Mouse (Mus musculus) urinary bladder, adult 2 months (tissue): ENCODE measurements around the gene Erbin. TPM values are rescaled to one million over a fixed set of nuclear protein-coding genes. Genes with fewer than 3 reads are reported as not detected.

Experiments
- DNase-seq: peaks from one replicate; pipeline ENCODE4 v3.0.0; 2022; ENCODE audit warnings: low spot score
- polyA plus RNA-seq: library from polyadenylated mRNA; depleted of rRNA; stranded (reverse); fragments of >200 nt; gene quantifications from 2 replicates; pipeline ENCODE4 v1.2.3, GENCODE M21; 2012; rRNA removed

The Erbin gene
- polyA plus RNA-seq = 30.7 and 38.8 TPM in 2 replicates

DNA sequence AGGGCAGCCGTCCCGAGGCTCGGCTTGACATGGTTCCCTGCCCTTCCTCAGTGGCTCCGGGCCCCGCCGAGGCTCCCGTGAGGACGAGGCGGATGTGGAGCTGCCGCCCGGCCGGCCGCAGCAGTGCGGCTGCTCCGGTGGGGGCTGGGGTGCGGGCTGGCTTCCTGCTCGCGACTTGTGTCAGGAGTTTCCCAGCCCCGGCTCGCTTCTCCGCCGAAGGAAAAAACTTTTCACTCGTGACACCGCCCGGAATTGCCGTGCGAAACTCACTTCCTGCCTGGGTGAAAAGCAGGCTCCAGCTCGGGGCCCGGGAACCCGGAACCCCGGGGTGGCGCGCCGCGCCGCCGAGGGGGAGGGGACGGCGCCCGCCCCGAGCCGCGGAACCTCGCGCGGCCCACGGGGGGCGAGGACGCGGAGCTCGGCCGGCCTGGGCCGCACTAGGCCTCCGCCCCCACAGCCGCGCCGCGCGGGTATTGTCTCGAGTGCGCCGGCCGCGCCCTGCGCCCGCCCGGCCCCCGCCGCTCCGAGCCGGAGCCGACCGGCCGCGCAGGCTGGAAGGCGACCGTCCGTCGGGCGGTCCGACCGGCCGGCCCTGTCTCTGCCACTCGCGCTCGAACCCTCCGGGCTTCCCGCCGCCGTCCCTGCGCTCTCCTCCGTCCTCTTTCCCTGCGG is at the start of gene Erbin:
Erbin (minus strand) TSS at position 254 of the 672 bp plus-strand sequence.
- DNase-seq = peak; percentile 79

DNA sequence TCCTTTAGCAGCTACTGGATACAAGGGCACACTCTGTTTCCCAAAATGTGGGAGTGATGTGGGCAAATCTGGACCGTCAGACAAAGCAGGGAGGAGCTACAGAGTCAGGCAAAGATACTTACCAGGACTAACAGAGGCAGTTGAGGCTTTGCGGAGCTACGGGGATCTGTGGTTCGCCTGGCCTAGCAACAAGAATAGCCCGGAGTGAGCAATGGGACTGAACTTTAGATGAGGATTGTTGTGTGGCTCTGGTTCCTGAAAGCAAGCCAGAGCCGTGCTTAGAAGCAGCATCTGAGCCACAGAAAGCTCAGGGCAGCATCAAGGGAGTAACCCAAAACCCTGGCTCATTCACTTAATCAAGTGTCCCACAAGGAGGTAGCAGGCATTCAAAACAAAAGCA is 49.6 kb upstream of the Erbin start:
- DNase-seq = no peak

DNA sequence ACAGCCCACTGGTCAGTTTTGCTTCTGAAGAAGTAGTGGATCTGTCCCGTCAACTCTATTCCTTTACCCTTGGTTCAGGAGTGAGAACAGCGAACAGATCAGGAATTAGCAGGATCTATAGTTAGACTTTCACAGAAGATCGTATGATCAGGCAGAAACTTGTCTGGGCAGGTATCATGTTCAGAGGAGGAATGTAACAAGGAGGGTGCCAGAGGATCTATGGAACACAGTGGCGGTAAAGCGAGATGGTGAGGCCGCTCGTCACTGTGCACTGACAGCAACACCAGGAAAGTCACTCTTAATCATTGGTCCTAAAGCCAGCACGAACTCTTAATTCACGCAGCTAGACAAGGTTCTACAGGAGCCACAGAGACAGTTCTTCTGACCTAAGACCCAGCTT is 47.7 kb upstream of the Erbin start:
- DNase-seq = no peak

DNA sequence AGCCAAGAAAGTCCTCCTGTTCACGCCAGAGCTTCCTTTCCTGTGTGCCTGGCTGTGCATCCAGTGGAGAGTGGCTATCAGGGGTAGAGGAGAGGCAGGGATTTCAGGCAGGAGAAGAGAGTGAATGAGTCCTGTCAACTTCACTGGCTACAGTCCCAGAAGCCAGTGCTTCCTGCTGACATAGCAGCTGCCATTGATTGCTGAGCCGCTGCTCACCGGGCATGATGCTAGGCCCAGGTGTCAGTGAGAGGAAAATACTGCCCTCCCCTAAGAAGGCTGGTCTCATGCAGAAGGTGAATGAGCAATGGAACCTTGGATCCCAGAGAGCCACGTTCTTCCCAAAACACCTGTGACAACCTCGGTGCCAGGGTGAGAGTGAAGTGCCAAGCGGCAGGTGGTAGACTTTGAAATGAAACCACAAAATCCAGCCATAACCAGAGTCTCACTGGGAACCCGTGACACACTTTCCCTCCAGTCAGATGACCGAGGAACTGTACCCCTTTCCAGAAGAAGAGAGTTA is 46.4 kb upstream of the Erbin start:
- no peak for DNase-seq

DNA sequence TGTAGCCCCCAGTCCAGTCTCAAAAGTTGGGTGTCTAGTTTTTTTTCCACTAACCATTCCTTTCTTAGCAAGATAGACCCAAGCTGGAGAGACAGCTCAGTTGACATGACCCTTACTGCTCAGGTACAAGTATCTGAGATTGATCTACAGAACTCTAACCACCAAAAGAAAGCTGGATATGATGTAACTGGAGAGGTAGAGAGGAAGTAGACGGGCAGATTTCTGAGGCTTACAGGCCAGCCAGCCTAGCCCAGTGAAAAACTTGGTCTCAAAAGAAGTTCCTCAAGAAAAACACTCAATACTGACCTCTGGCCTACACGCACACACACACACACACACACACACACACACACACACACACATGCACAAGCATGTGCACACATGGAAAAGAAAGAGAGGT is 44.9 kb upstream of the Erbin start:
- DNase-seq = no peak

DNA sequence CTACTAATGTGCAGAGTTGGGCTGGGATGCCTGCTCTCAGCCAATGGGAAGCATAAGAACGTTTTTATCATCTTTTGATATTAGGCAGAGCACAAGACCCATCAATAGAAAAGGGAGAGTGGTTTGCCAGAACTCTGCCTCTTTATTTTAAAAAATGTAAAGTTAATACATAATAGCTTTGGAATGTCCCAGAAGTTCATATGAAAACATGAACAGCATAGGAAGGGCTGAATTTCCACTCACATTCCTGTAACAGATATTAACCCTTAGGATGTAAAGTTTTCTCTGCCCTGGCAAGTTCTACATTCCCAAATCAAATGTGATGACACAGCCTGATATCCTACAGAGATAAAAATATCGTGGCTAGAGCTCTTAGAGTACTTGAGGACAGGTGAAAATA is 42.8 kb upstream of the Erbin start:
- DNase-seq = no peak

DNA sequence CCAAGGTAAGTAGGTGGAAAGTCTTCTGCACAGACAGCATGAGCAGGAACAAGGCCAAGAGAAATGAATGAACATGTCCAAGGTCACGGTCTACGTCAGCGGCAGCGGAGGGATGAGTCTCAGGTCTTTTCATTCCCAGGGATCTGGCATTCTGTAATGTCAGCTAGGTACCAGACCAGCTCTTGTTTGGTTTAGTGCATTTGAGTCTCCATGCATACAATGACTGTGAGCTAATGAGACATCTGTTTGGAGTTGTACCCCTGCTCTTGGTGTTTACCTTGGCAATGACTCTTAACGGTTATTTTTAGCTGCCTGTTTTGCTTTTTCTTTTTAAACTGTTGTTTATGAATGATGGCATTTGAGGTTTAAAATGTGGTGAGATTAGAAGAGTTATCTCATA is 39.5 kb upstream of the Erbin start:
- DNase-seq = no peak

DNA sequence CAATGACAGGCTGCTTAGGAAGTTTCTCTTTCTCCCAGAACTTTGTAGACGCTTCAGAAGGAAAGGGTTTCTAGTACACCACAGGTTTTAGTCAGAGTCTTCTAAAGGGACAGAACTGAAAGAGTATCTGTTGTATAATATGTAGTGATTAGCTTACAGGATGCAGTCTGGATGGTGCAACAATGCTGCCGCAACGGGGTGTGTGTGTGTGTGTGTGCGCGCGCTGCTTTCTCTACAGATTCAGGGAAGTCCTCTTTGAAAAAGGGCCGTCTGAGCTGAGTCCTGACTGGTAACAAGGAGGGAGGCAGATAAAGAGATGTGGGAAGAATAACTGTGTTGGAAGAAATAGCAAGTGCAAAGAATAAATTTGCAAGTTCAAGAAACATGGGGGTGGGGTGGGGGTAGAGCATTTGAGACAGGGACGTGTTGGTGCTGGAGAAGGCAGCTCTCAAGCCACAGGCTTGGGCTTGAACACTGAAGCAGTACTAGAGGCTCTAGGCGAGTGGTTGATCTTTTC is 38.4 kb upstream of the Erbin start:
- no peak for DNase-seq

DNA sequence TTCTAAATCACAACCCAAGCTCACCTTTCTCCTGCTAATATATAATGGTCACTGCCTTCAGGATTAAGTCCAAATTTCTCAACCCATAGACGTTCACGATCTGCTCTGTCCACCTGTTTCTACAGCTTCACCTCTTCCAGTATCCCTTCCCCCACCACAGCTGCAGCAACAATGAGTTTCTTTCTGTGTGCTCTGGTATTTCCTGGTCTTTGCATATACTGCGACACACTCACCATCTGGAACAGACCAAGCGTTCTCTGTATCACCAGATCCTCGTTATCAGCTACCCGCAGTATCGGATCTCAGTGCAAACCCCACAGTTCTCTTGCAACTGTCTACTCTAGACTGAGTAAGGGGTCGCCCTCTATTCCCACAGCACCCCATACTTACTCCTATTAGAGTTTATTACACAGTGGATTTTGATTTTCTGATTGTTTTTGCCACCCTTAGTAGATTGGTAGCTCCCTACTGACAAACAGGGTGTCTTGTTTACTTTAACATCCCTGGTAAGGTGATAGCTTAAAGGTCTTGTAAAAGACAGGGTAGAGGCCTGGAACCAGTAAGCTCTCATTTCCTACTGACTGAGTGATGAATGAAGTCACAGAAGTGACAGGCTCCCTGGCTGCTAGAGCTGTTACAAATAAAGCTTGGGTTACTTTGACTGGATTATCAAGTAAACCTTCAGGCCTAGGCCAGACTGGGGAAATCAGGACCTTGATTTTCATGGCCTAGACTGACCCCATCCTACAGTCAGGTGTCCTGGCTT is 37.0 kb upstream of the Erbin start:
- no peak for DNase-seq

DNA sequence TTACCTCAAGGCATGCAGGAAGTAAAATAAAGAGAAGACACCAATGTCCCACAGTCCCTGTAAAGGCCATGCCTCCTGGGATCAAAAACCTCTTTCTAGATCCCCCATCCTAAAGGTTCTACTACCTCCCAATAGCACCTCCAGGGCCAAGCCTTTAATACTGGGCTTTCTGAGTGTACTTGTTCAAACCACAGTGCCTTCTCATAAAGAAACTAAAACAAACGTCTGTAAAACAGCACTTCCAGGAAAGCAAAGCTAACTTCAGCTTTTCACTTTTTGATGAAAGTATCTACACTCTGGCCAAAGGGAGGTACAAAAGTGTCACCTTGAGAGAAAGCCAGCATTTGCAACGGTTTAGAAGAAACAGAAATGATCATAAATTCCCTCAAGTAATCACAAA is 35.3 kb upstream of the Erbin start:
- no peak for DNase-seq

DNA sequence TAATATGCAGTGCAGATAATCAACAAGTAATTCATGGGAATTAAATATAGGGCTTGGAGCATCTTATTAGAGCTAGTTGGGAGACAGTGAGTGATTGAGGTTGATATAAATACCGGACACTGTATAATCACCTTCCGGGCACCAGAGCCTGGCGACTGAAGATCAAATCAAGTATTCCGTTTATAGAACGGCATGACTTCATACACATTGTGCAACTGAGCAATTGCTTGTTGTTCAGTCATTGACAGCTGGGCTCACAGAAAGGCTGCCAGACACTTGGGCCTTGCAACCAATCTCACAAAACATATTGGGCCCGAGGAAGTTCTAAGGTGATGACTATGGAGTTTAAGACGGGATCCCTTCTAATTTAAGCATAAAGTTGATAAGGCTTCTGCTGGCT is 31.1 kb upstream of the Erbin start:
- no peak for DNase-seq

DNA sequence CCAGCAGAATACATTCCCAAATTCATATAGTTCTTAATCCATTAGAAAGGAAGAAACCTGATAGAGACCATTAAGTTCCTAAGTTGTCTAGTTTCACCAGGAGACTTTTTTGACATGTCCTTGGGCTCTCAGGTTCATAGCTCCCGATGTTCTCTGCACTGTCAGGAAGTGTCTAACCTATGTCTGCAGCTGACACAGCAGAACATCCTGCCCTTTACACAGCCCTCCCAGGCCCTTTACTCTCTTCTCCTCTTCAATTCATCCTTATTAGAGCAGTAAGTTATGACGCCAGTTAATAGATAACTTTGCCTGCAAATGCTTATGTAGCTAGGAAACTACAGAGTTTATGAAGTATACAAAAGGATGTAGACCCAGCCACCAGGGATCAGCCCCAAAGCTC is 20.5 kb upstream of the Erbin start:
- DNase-seq = no peak

DNA sequence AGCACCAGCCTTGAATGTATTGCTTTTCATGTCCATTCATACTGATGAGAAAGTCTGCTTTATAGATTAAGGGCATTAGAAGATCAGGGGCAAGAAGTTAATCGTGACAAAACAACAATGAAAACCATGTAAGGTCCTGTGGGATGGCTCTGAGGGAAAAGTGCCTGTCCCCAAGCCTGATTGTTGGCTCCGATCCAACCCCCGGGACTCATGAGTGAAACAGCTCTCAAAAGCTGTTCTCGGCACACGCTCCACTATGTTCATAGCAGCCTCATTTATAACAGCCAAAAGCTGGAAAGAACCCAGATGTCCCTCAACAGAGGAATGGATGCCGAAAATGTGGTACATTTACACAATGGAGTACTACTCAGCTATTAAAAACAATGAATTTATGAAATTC is 4.3 kb upstream of the Erbin start:
- DNase-seq = no peak

DNA sequence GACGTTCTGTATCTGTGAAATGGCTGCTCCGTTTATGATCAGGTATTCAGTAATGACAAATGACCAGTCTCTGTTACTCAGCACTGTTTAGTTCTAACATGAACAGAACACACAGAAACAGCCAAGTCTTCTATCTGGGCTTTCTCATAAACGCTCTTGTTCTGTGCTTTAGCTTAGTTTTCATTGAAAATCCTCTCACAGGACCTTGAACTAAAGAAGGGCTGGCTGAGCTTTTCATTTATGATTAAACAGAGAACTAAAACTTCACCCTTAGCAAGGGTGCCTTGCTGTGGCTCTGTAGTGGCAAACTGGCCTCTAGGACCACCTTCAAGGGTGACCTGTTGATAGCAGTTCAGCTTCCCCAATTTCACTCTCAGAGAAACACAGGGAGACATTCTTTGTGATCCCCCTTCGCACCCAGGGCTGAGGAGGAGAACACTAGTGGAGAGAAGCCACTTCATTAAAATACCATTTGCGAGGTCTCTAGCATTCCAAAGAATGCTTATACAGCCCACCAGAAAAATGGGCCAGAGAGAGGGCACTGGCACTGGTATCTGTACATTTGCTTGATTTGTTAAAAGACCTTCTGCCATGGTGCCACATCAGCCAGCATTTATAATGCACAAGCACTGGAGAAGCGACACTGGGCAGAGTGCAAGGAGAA is 3.2 kb upstream of the Erbin start:
- DNase-seq = no peak

DNA sequence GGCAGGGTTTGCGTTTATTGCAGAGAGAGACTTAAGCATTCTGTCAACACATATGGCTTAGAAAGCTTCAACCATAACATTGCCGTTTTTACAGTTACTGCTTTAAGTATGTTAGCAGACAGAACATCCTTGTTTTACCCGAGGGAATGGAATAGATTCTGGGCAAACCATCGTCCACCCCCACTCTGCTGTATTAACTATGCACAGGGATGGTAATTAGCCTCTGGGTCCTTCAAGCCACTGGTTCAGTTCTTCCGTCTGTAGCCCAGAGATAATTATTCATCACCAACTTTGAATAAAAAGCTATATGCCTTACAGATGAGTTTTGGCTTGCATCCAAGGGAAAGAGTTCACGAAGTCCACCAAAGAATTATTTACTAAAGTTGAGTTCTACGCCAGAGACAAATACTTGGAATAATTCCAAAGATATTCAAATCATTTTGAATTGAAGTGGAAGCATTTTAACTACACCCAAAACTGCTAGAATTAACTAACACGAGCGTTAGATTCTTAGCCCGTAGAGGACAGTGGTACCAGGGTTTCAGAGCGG is 1.6 kb upstream of the Erbin start:
- DNase-seq = no peak

DNA sequence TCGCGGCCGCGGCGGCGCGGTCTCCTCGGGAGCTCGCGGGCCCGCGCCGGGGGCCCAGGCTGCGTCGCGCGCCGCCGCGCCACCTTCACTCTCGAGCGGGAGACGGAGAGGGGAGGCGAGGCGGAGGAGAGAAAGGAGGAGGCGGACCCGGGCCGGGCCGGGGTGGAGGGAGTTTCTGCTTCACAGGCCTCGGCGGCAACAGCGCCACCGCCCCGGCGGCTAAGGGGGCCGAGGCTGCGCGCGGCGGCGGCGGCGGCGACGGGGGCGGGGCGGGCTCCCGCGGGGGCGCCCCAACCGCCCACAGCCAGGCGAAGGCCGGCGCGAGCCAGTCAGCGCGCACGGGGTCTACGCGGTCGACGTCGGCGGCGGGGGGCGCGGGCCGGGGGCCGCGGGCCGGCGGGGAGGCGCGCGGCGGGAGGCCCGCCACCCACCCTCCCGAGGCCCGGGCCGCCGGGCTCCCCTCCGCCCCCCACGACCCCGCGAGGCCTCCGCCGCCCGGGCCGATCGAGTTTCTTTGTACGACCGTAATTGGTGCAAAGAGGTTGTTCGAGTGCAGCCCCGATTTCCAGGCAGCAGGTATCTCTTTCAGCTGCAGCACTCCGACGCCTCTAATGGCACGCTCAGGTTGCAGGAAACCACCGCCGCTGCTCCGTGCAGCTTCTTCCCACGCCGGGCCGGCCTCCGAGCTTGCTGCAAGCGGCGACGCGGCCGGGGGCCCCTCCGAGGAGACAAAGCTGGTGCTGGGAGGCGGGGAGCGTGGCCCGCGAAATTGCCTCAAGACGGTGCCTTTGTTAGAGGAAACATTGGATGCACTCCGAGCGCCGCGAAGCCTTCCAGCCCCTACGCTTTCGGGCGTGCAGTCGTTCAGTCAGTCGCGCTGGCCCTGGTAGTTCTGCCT is 868 bp upstream of the Erbin start:
- peak; percentile 87 for DNase-seq

DNA sequence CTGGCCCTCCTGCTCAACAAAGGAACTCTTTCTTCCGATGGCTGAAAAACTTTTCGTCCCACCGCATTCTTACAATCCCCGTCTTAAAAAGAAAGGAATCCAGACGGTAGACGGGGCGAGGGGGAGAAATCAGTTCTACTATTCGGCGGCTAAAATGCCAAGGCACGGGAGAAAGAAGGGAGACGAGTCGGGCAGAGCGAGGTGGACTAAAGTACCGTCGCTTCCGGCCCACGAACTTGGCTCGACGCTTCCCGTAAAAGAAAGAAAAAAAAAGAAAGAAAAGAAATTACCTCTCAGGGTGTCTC is 406 bp downstream of the Erbin start:
- no peak for DNase-seq

DNA sequence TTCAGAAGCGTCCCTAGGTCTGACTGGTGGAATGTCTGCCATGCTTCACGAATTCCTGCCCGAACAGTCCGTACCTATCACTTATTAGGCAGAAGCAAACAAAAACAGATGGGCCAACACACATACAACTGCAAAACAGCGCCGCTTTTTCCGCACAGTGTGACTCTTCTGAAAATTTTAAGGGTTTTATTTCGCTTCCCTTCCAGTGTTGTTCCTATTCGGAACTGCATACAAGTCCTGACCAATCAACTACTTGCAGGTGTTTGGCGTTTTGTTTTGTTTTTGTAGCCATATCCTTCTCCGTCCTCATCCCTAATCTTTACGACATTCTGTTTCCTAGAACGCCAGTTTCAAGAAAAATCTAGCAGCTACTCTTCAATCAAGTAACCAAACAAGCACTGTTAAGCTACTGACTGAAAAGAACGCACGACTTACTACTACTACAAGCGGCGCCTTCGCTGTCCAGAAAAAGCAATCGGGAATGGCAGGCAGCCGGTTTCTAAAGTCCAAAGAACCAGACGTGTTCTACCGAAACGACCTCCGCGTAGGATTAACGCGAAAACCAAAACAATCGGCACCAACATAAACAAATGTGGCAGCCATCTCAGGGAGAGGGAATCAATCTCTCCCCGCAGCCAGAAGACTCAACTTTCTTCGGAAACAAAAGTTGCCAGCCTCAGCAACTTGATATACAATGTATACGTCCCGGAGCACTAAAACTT is 919 bp downstream of the Erbin start:
- peak; percentile 34 for DNase-seq

DNA sequence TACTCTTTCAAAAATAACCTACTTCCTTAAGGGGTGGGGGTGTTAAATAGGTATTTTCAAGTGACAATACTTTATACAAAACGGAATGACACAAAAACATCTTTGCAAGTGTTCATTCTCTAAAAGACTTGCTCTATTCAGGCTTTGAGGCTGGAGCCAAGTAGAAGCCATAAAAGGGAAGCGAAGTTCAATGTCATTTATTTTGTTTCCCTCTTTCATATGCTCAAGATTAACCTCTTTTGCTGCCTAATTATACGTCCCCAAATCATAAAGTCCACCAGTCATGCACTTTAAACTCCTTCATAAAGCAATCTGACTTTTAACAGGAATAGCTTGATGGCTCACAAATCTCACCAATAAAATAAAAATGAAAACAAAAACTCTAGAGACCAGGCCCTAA is 1.9 kb downstream of the Erbin start:
- no peak for DNase-seq

DNA sequence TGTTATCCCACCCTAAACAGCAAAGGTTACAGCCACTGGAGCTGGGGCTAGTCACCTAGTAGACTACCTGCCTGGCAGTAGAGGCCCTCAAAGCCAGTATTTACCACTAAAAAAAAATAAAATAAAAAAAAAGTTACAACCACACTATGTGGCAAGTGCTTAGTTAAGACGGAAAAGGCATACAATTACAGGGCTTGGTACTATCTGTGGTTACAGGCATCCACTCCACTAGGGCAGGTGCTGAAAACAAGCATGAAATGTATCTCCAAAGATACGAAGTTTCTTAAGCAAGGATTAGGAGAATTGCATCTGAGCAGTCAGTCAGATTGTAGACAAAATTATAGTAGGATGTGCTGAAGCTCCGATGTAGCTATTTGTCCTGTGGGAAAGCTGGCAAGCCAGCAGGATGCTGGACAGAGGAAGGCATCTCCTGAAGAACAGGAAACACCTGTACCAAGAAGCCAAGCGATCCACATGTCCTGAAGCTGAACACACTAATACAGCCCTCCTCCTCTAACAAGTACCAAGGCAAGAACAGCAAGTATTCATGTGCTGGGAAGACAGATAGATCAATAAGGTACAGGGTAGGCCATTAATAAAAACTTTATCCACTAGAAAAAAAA is 6.1 kb downstream of the Erbin start:
- DNase-seq = no peak
